Mouse (Mus musculus) adrenal gland, postnatal 4 days (tissue): Measurements from ENCODE around the gene Gdi2. TPM values are rescaled to one million over a fixed set of nuclear protein-coding genes. Genes with fewer than 3 reads are reported as not detected.
"Not testable (repeated sequence)": the region's sequence is repeated elsewhere in the genome, so short reads cannot be mapped to it uniquely, and the experiment has no call there.

ENCODE experiments used
- DNase-seq, 2 experiments: peaks; one replicate each; pipeline ENCODE4 v3.0.0; 2021 to 2022; ENCODE audit warnings: low spot score in 2 of 2, mixed read lengths in 2 of 2
- long read RNA-seq, 2 experiments: library from polyadenylated mRNA; stranded (forward); transcript quantifications; one replicate each; pipeline ENCODE4 v2.0.0; 2021
- total RNA-seq, 2 experiments: library from RNA; stranded (reverse); gene quantifications; 2 replicates each; pipeline ENCODE4 v1.2.3; 2021

The Gdi2 gene
- total RNA-seq, result 100 to 1,000 TPM; 369 to 394 TPM
- long read RNA-seq, experiment 1, full-length matches to known transcripts, result 161 of 181 reads
- long read RNA-seq, experiment 1, partial matches to known transcripts, result 6 of 181 reads
- long read RNA-seq, experiment 1, other reads (novel, unspliced or antisense), result 14 of 181 reads
- long read RNA-seq, experiment 2, full-length matches to known transcripts, result 438 of 468 reads
- long read RNA-seq, experiment 2, partial matches to known transcripts, result 16 of 468 reads
- long read RNA-seq, experiment 2, other reads (novel, unspliced or antisense), result 14 of 468 reads

GRCm38 (mm10) chr13:3537594-3538222, at the start of gene Gdi2:
Gene Gdi2 (plus strand): TSS chr13:3538063.
- peak; percentile 86 to 88 for DNase-seq

- DNase-seq, result no peak
These were observed 42.3 kb upstream of the Gdi2 start for GRCm38 (mm10) chr13:3495526-3495925.

GRCm38 (mm10) chr13:3501014-3501413, 36.8 kb upstream of the Gdi2 start:
- not testable (repeated sequence) for DNase-seq

- DNase-seq, result not testable (repeated sequence)
These were observed 22.5 kb upstream of the Gdi2 start for GRCm38 (mm10) chr13:3515351-3515750.

GRCm38 (mm10) chr13:3519357-3519756, 18.5 kb upstream of the Gdi2 start:
- not testable (repeated sequence) for DNase-seq

- DNase-seq, result not testable (repeated sequence)
These were observed 17.9 kb upstream of the Gdi2 start for GRCm38 (mm10) chr13:3519994-3520393.

GRCm38 (mm10) chr13:3523459-3523858, 14.4 kb upstream of the Gdi2 start:
- no peak for DNase-seq

GRCm38 (mm10) chr13:3523946-3524345, 13.9 kb upstream of the Gdi2 start:
- DNase-seq, result no peak

- DNase-seq, result no peak
These were observed 12.2 kb upstream of the Gdi2 start for GRCm38 (mm10) chr13:3525611-3526051.

GRCm38 (mm10) chr13:3526328-3526727, 11.5 kb upstream of the Gdi2 start:
- no peak for DNase-seq

- DNase-seq, result no peak
These were observed 7.4 kb upstream of the Gdi2 start for GRCm38 (mm10) chr13:3530451-3530850.

- not testable (repeated sequence) for DNase-seq
These were observed 6.7 kb upstream of the Gdi2 start for GRCm38 (mm10) chr13:3531176-3531575.

- no peak for DNase-seq
These were observed 6.1 kb upstream of the Gdi2 start for GRCm38 (mm10) chr13:3531692-3532320.

- no peak for DNase-seq
These were observed 5.4 kb upstream of the Gdi2 start for GRCm38 (mm10) chr13:3532451-3532850.

- DNase-seq, result no peak
These were observed 3.7 kb upstream of the Gdi2 start for GRCm38 (mm10) chr13:3534146-3534545.

GRCm38 (mm10) chr13:3538223-3538968, 533 bp downstream of the Gdi2 start:
- DNase-seq, result peak; percentile 31 to 59

GRCm38 (mm10) chr13:3538969-3539562, 1.2 kb downstream of the Gdi2 start:
- no peak for DNase-seq

GRCm38 (mm10) chr13:3540166-3540565, 2.3 kb downstream of the Gdi2 start:
- DNase-seq, result no peak

- DNase-seq, result no peak
These were observed 3.4 kb downstream of the Gdi2 start for GRCm38 (mm10) chr13:3541159-3541782.

- no peak for DNase-seq
These were observed 6.4 kb downstream of the Gdi2 start for GRCm38 (mm10) chr13:3544077-3544874.
